Mouse (Mus musculus): ENCODE data around the gene Pml. TPM values are rescaled to one million over a fixed set of nuclear protein-coding genes. Genes with fewer than 3 reads are reported as not detected.

Gene Pml
- polyA plus RNA-seq, 1 experiment from 2014 or later, result 6.4 TPM

DNA sequence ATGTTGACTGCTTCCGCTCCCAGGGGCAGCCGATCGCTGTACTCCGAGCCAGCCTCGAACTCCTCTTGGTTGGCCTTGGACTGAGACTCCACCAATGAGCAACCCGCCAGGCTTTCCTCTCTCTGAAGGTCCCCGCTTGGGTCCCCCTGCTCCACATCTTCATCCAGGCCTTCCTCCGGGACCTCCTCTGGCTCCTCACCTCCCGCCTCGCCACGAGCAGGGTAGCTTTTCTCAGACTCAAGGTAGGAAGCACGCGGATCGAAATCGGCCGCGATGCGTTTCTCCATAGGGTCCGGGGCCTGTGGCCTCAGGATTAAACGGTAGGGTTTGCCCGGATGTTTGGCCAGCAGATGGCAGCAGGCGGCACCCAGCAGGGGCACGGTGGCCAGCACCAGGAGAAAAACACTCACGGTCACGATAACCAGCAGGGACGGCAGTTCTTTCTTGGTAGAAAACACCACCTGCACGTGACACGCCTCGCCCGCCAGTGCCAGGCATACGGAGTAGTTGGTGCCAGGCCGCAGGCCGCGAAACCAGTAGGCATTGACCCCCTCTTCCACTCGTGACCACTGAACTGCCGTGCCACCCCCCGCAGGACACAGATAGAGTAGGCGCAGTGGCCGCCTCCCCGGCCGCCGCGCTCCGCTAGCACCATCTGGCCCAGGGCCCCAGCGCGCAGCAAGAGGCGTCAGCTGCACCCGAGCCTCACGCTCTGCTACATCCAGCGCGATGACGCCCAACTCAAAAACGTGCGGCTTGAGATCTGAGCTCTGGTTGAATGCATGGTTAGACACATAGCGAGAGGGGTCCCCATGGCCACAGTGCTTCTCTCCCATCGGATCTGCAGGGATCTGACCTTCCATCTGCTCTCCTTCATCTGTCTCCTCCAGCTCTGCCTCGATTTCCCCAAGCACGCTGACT is 51.5 kb downstream of the Pml start:
- Histone ChIP-seq H3K27me3 (replicated peaks; ENCODE audit: insufficient read depth, low read length) (peaks cover 80% of the 10 kb centered on the region), H3K4me1 (ENCODE audit: insufficient read depth, low read depth, low read length) (peaks cover 8% of the 10 kb centered on the region; the same call in 1 of the 2 replicates), H3K4me2 (replicated peaks; ENCODE audit: low read depth, low read length) (peak overlapping the region; percentile 15; the same call in 1 of the 2 replicates), H3K4me3 (ENCODE audit: low read depth, low read length) (peak overlapping the region; percentile 6; the same call in 1 of the 2 replicates), H3K9ac (replicated peaks; ENCODE audit: low read depth) (no peak overlapping the region), H3K9me3 (ENCODE audit: low read length) (no peaks in the 10 kb centered on the region), H3K27ac (ENCODE audit: low read length) (no peak overlapping the region), H3K36me3 (ENCODE audit: insufficient read depth, low read length) (no peaks in the 10 kb centered on the region)
- WGBS, result 2% methylated on average over 58 of the region's 58 CpGs
- DNase-seq (ENCODE audit: low spot score), result no peak
- peak; percentile 44 for ATAC-seq
- TF ChIP-seq EP300 (IDR thresholded peaks at IDR 0.05) (no peak), CTCF (IDR thresholded peaks at IDR 0.05) (peak; percentile 71)

DNA sequence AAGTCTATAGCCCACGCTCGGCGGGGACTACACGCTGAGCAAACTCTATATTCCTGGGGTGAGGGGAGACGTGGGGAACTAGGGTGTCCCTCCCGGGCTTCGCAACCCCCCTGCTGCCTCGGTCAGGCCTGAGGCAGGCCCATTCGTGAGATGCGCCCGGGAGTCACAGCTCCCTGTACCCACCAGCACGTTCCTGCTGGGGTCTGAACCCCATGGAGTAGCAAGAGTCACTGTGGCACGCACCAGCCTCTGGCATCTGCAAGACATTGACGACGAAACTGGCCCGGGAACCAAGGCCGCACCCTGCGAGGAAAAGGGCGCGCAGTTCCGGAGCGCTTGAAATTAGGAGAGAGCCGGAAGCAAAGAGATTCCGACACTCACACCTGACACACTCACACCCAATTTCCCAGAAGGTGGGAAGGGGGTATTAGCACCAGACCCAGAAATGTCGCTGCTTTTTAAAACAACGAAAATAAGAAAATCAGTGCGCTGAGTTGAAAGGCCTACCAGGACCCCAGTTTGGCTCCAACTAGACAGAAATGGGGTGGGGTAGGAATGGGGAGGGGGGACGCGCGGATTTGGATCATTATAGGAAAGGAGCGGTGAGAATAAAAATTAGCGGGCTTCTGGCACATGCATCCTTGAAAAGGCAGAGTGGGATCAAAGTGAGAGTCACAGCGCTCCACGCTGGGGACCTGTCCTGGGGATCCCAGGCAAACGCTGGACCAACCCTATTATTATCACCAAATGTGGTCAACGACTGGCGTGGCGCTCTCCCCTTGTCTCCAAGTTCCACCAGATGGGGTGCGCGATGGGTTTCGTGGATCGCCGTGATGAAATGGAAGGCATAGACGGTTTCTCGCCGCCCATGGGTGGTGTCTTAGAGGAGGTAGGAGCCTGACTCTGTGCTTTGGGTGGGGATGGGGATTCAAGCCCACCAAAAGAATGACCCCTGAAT is 52.7 kb downstream of the Pml start:
- Histone ChIP-seq H3K4me2 (replicated peaks; ENCODE audit: low read depth, low read length) (0 out of 2 replicates have a peak overlapping the region, but pooled peaks have one; percentile 15), H3K27ac (ENCODE audit: low read length) (no peak overlapping the region), H3K36me3 (ENCODE audit: insufficient read depth, low read length) (no peaks in the 10 kb centered on the region), H3K9ac (replicated peaks; ENCODE audit: low read depth) (no peak overlapping the region), H3K9me3 (ENCODE audit: low read length) (no peaks in the 10 kb centered on the region), H3K4me3 (ENCODE audit: low read depth, low read length) (no peak overlapping the region), H3K27me3 (replicated peaks; ENCODE audit: insufficient read depth, low read length) (peaks cover 68% of the 10 kb centered on the region), H3K4me1 (ENCODE audit: insufficient read depth, low read depth, low read length) (peaks cover 8% of the 10 kb centered on the region; the same call in 1 of the 2 replicates)
- no peak for ATAC-seq
- no peak for DNase-seq (ENCODE audit: low spot score)
- 4% methylated on average over 46 of the region's 46 CpGs for WGBS
- TF ChIP-seq EP300 (IDR thresholded peaks at IDR 0.05) (no peak), CTCF (IDR thresholded peaks at IDR 0.05) (no peak)

- no peak overlapping the region for H3K4me2 ChIP-seq (replicated peaks; ENCODE audit: low read depth, low read length)
- H3K27me3 ChIP-seq (replicated peaks; ENCODE audit: insufficient read depth, low read length), result peaks cover 61% of the 10 kb centered on the region
- H3K36me3 ChIP-seq (ENCODE audit: insufficient read depth, low read length), result no peaks in the 10 kb centered on the region
- H3K9ac ChIP-seq (replicated peaks; ENCODE audit: low read depth), result no peak overlapping the region
- H3K27ac ChIP-seq (ENCODE audit: low read length), result no peak overlapping the region
- 4% methylated on average over 14 of the region's 14 CpGs for WGBS
- TF ChIP-seq CTCF (IDR thresholded peaks at IDR 0.05) (no peak), EP300 (IDR thresholded peaks at IDR 0.05) (no peak)
- no peak overlapping the region for H3K4me3 ChIP-seq (ENCODE audit: low read depth, low read length)
- H3K9me3 ChIP-seq (ENCODE audit: low read length), result no peaks in the 10 kb centered on the region
- DNase-seq (ENCODE audit: low spot score) (no peak), ATAC-seq (no peak)
- peaks cover 8% of the 10 kb centered on the region; the same call in 1 of the 2 replicates for H3K4me1 ChIP-seq (ENCODE audit: insufficient read depth, low read depth, low read length)
Observed at GRCm38 (mm10) chr9:58196141-58196540, 53.4 kb downstream of the Pml start.

- Histone ChIP-seq H3K27me3 (replicated peaks; ENCODE audit: insufficient read depth, low read length) (peaks cover 57% of the 10 kb centered on the region), H3K27ac (ENCODE audit: low read length) (no peak overlapping the region), H3K4me2 (replicated peaks; ENCODE audit: low read depth, low read length) (no peak overlapping the region), H3K9me3 (ENCODE audit: low read length) (no peaks in the 10 kb centered on the region), H3K4me1 (ENCODE audit: insufficient read depth, low read depth, low read length) (peaks cover 8% of the 10 kb centered on the region; the same call in 1 of the 2 replicates), H3K4me3 (ENCODE audit: low read depth, low read length) (no peak overlapping the region), H3K9ac (replicated peaks; ENCODE audit: low read depth) (no peak overlapping the region), H3K36me3 (ENCODE audit: insufficient read depth, low read length) (no peaks in the 10 kb centered on the region)
- 10% methylated on average over 1 of the region's 1 CpGs for WGBS
- DNase-seq (ENCODE audit: low spot score), result no peak
- no peak for ATAC-seq
- TF ChIP-seq EP300 (IDR thresholded peaks at IDR 0.05) (no peak), CTCF (IDR thresholded peaks at IDR 0.05) (no peak)
Observed at GRCm38 (mm10) chr9:58195671-58196070, 53.9 kb downstream of the Pml start.

GRCm38 (mm10) chr9:58194222-58194621 is 55.4 kb downstream of the Pml start:
- no peak overlapping the region for H3K4me3 ChIP-seq (ENCODE audit: low read depth, low read length)
- peaks cover 8% of the 10 kb centered on the region; the same call in 1 of the 2 replicates for H3K4me1 ChIP-seq (ENCODE audit: insufficient read depth, low read depth, low read length)
- no peak for TF ChIP-seq EP300 (IDR thresholded peaks at IDR 0.05)
- TF ChIP-seq CTCF (IDR thresholded peaks at IDR 0.05), result no peak
- no peak for ATAC-seq
- no peak overlapping the region for H3K9ac ChIP-seq (replicated peaks; ENCODE audit: low read depth)
- no peaks in the 10 kb centered on the region for H3K9me3 ChIP-seq (ENCODE audit: low read length)
- no peak overlapping the region for H3K27ac ChIP-seq (ENCODE audit: low read length)
- peaks cover 42% of the 10 kb centered on the region for H3K27me3 ChIP-seq (replicated peaks; ENCODE audit: insufficient read depth, low read length)
- no peak overlapping the region for H3K4me2 ChIP-seq (replicated peaks; ENCODE audit: low read depth, low read length)
- no peak for DNase-seq (ENCODE audit: low spot score)
- 62% methylated on average over 9 of the region's 9 CpGs for WGBS
- no peaks in the 10 kb centered on the region for H3K36me3 ChIP-seq (ENCODE audit: insufficient read depth, low read length)

DNA sequence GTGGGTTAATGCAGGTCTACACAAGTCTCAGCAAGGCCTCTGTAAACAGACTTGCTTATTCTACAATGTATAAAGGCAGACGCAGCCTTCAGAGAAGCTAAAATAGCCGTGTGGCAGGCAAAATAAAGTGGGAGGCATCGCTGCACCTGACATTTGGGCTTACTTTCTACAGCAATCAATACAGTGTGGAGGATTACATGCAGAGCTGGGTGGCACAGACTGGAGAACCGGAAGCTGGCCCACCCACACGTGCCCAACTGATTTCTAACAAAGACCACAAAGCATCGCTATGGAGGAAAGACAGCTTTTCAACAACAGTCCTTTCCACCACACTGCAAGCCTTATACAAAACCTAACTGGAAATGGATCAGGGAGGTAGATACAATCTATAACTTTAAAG is 65.1 kb downstream of the Pml start:
- no peak for DNase-seq (ENCODE audit: low spot score)
- no peaks in the 10 kb centered on the region for H3K9me3 ChIP-seq (ENCODE audit: low read length)
- 74% methylated on average over 6 of the region's 6 CpGs for WGBS
- no peak for TF ChIP-seq EP300 (IDR thresholded peaks at IDR 0.05)
- TF ChIP-seq CTCF (IDR thresholded peaks at IDR 0.05), result no peak
- no peak overlapping the region for H3K4me2 ChIP-seq (replicated peaks; ENCODE audit: low read depth, low read length)
- no peak overlapping the region for H3K9ac ChIP-seq (replicated peaks; ENCODE audit: low read depth)
- H3K27ac ChIP-seq (ENCODE audit: low read length), result no peak overlapping the region
- no peaks in the 10 kb centered on the region for H3K4me1 ChIP-seq (ENCODE audit: insufficient read depth, low read depth, low read length)
- no peak overlapping the region for H3K4me3 ChIP-seq (ENCODE audit: low read depth, low read length)
- ATAC-seq, result no peak
- H3K36me3 ChIP-seq (ENCODE audit: insufficient read depth, low read length), result no peaks in the 10 kb centered on the region
- H3K27me3 ChIP-seq (replicated peaks; ENCODE audit: insufficient read depth, low read length), result no peaks in the 10 kb centered on the region
